Mouse (Mus musculus): ENCODE measurements around the gene Dis3l2. TPM values are rescaled to one million over a fixed set of nuclear protein-coding genes. Genes with fewer than 3 reads are reported as not detected.

The Dis3l2 gene
- total RNA-seq, 1 experiment, result 9.6 TPM

- in situ Hi-C loops (cut with MboI; ENCODE audit: low sequenced_read_pairs in 2 of 2, unreplicated experiment in 2 of 2), result no loop called here
- Histone ChIP-seq H3K4me3 (ENCODE audit: insufficient read depth in 1 of 2, low read depth in 1 of 2, low read length in 2 of 2, poor library complexity in 1 of 2, severe bottlenecking in 1 of 2) (no peak overlapping the region), H3K4me1 (ENCODE audit: control insufficient read depth in 2 of 2, insufficient read depth in 2 of 2, low read length in 2 of 2, poor library complexity in 1 of 2) (no peaks in the 10 kb centered on the region), H3K9ac (ENCODE audit: insufficient read depth, low read depth, low read length, poor library complexity, severe bottlenecking) (no peak overlapping the region), H3K36me3 (ENCODE audit: control insufficient read depth, insufficient read depth, low read length, poor library complexity, severe bottlenecking) (no peaks in the 10 kb centered on the region), H3K27ac (ENCODE audit: insufficient read depth, low read depth, low read length, poor library complexity, severe bottlenecking) (no peak overlapping the region), H3K9me3 (ENCODE audit: control insufficient read depth, insufficient read depth, low read depth, low read length) (no peaks in the 10 kb centered on the region)
- no peak for DNase-seq (ENCODE audit: low read depth, low spot score)
- no peak for TF ChIP-seq ZC3H11A (IDR thresholded peaks at IDR 0.05; ENCODE audit: borderline replicate concordance, low read depth, low read length)
- TF ChIP-seq MAFK (IDR thresholded peaks at IDR 0.05; ENCODE audit: insufficient read depth, low read depth, low read length), result no peak
- no peak for TF ChIP-seq HCFC1 (IDR thresholded peaks at IDR 0.05; ENCODE audit: borderline replicate concordance, insufficient read depth, low read length)
- no peak for TF ChIP-seq ZNF384 (IDR thresholded peaks at IDR 0.05; ENCODE audit: low read depth, low read length)
- TF ChIP-seq CHD2 (IDR thresholded peaks at IDR 0.05; ENCODE audit: low read depth, low read length), result no peak
These were observed 289.2 kb downstream of the Dis3l2 start for GRCm38 (mm10) chr1:86992849-86993248.

- Histone ChIP-seq H3K9me3 (ENCODE audit: control insufficient read depth, insufficient read depth, low read depth, low read length) (no peaks in the 10 kb centered on the region), H3K4me1 (ENCODE audit: control insufficient read depth in 2 of 2, insufficient read depth in 2 of 2, low read length in 2 of 2, poor library complexity in 1 of 2) (no peaks in the 10 kb centered on the region), H3K9ac (ENCODE audit: insufficient read depth, low read depth, low read length, poor library complexity, severe bottlenecking) (no peak overlapping the region), H3K4me3 (ENCODE audit: insufficient read depth in 1 of 2, low read depth in 1 of 2, low read length in 2 of 2, poor library complexity in 1 of 2, severe bottlenecking in 1 of 2) (no peak overlapping the region), H3K36me3 (ENCODE audit: control insufficient read depth, insufficient read depth, low read length, poor library complexity, severe bottlenecking) (no peaks in the 10 kb centered on the region), H3K27ac (ENCODE audit: insufficient read depth, low read depth, low read length, poor library complexity, severe bottlenecking) (no peak overlapping the region)
- in situ Hi-C loops (cut with MboI; ENCODE audit: low sequenced_read_pairs in 2 of 2, unreplicated experiment in 2 of 2), result no loop called here
- no peak for DNase-seq (ENCODE audit: low read depth, low spot score)
- TF ChIP-seq ZC3H11A (IDR thresholded peaks at IDR 0.05; ENCODE audit: borderline replicate concordance, low read depth, low read length) (no peak), CHD2 (IDR thresholded peaks at IDR 0.05; ENCODE audit: low read depth, low read length) (no peak), ZNF384 (IDR thresholded peaks at IDR 0.05; ENCODE audit: low read depth, low read length) (no peak), MAFK (IDR thresholded peaks at IDR 0.05; ENCODE audit: insufficient read depth, low read depth, low read length) (no peak), HCFC1 (IDR thresholded peaks at IDR 0.05; ENCODE audit: borderline replicate concordance, insufficient read depth, low read length) (no peak)
These were observed 290.4 kb downstream of the Dis3l2 start for GRCm38 (mm10) chr1:86994023-86994422.

GRCm38 (mm10) chr1:86998051-86998450 lies 294.4 kb downstream of the Dis3l2 start:
- TF ChIP-seq MAFK (IDR thresholded peaks at IDR 0.05; ENCODE audit: insufficient read depth, low read depth, low read length) (no peak), ZC3H11A (IDR thresholded peaks at IDR 0.05; ENCODE audit: borderline replicate concordance, low read depth, low read length) (no peak), CHD2 (IDR thresholded peaks at IDR 0.05; ENCODE audit: low read depth, low read length) (no peak), HCFC1 (IDR thresholded peaks at IDR 0.05; ENCODE audit: borderline replicate concordance, insufficient read depth, low read length) (no peak), ZNF384 (IDR thresholded peaks at IDR 0.05; ENCODE audit: low read depth, low read length) (no peak)
- in situ Hi-C loops (cut with MboI; ENCODE audit: low sequenced_read_pairs in 2 of 2, unreplicated experiment in 2 of 2), result no loop called here

GRCm38 (mm10) chr1:87001365-87001764 lies 297.8 kb downstream of the Dis3l2 start:
- H3K4me3 ChIP-seq (ENCODE audit: insufficient read depth in 1 of 2, low read depth in 1 of 2, low read length in 2 of 2, poor library complexity in 1 of 2, severe bottlenecking in 1 of 2), result no peak overlapping the region
- no peaks in the 10 kb centered on the region for H3K36me3 ChIP-seq (ENCODE audit: control insufficient read depth, insufficient read depth, low read length, poor library complexity, severe bottlenecking)
- H3K9ac ChIP-seq (ENCODE audit: insufficient read depth, low read depth, low read length, poor library complexity, severe bottlenecking), result no peak overlapping the region
- no peaks in the 10 kb centered on the region for H3K4me1 ChIP-seq (ENCODE audit: control insufficient read depth in 2 of 2, insufficient read depth in 2 of 2, low read length in 2 of 2, poor library complexity in 1 of 2)
- no peaks in the 10 kb centered on the region for H3K9me3 ChIP-seq (ENCODE audit: control insufficient read depth, insufficient read depth, low read depth, low read length)
- TF ChIP-seq MAFK (IDR thresholded peaks at IDR 0.05; ENCODE audit: insufficient read depth, low read depth, low read length), result no peak
- TF ChIP-seq CHD2 (IDR thresholded peaks at IDR 0.05; ENCODE audit: low read depth, low read length), result no peak
- TF ChIP-seq ZC3H11A (IDR thresholded peaks at IDR 0.05; ENCODE audit: borderline replicate concordance, low read depth, low read length), result no peak
- no peak for TF ChIP-seq ZNF384 (IDR thresholded peaks at IDR 0.05; ENCODE audit: low read depth, low read length)
- TF ChIP-seq HCFC1 (IDR thresholded peaks at IDR 0.05; ENCODE audit: borderline replicate concordance, insufficient read depth, low read length), result no peak
- no peak for DNase-seq (ENCODE audit: low read depth, low spot score)
- H3K27ac ChIP-seq (ENCODE audit: insufficient read depth, low read depth, low read length, poor library complexity, severe bottlenecking), result no peak overlapping the region
- in situ Hi-C loops (cut with MboI; ENCODE audit: low sequenced_read_pairs in 2 of 2, unreplicated experiment in 2 of 2), result no loop called here

More at GRCm38 (mm10) chr1:86998051-86998450, 294.4 kb downstream of the Dis3l2 start:
- Histone ChIP-seq H3K9ac (ENCODE audit: insufficient read depth, low read depth, low read length, poor library complexity, severe bottlenecking) (no peak overlapping the region), H3K36me3 (ENCODE audit: control insufficient read depth, insufficient read depth, low read length, poor library complexity, severe bottlenecking) (no peaks in the 10 kb centered on the region), H3K4me3 (ENCODE audit: insufficient read depth in 1 of 2, low read depth in 1 of 2, low read length in 2 of 2, poor library complexity in 1 of 2, severe bottlenecking in 1 of 2) (no peak overlapping the region), H3K27ac (ENCODE audit: insufficient read depth, low read depth, low read length, poor library complexity, severe bottlenecking) (no peak overlapping the region), H3K9me3 (ENCODE audit: control insufficient read depth, insufficient read depth, low read depth, low read length) (no peaks in the 10 kb centered on the region), H3K4me1 (ENCODE audit: control insufficient read depth in 2 of 2, insufficient read depth in 2 of 2, low read length in 2 of 2, poor library complexity in 1 of 2) (no peaks in the 10 kb centered on the region)
- DNase-seq (ENCODE audit: low read depth, low spot score), result no peak

Data from ES-E14 (cell line).